Mouse (Mus musculus) gastrocnemius, adult 8-10 months (tissue): ENCODE measurements around the gene Ngfr. TPM values are rescaled to one million over a fixed set of nuclear protein-coding genes. Genes with fewer than 3 reads are reported as not detected.

ENCODE experiments used
- DNase-seq, 2 experiments: peaks; one replicate each; pipeline ENCODE4 v3.0.0; 2022; ENCODE audit warnings: low spot score in 2 of 2
- total RNA-seq, 4 experiments: library from RNA; stranded (reverse); gene quantifications; 2 replicates each; pipeline ENCODE4 v1.2.4; 2022

Ngfr gene
- total RNA-seq, 4 experiments from 2014 or later, result 0.12 to 1.0 (median 0.29) TPM

GRCm38 (mm10) chr11:95567936-95568715 is 19.4 kb downstream of the Ngfr start:
- DNase-seq, result peak in 1 of 2 experiments; percentile 46

GRCm38 (mm10) chr11:95567366-95567765 is 20.2 kb downstream of the Ngfr start:
- no peak for DNase-seq

GRCm38 (mm10) chr11:95565327-95565726 is 22.2 kb downstream of the Ngfr start:
- DNase-seq, result no peak

GRCm38 (mm10) chr11:95563849-95564248 is 23.7 kb downstream of the Ngfr start:
- DNase-seq, result no peak

GRCm38 (mm10) chr11:95560773-95561172 is 26.8 kb downstream of the Ngfr start:
- no peak for DNase-seq

GRCm38 (mm10) chr11:95559761-95560160 is 27.8 kb downstream of the Ngfr start:
- no peak for DNase-seq

GRCm38 (mm10) chr11:95557719-95558118 is 29.8 kb downstream of the Ngfr start:
- no peak for DNase-seq

- DNase-seq, result no peak
Measured at GRCm38 (mm10) chr11:95557032-95557431, 30.5 kb downstream of the Ngfr start.

GRCm38 (mm10) chr11:95555279-95555678 is 32.3 kb downstream of the Ngfr start:
- DNase-seq, result no peak

- no peak for DNase-seq
Measured at GRCm38 (mm10) chr11:95550301-95551021, 37.1 kb downstream of the Ngfr start.

- no peak for DNase-seq
Measured at GRCm38 (mm10) chr11:95546021-95546782, 41.3 kb downstream of the Ngfr start.

GRCm38 (mm10) chr11:95544546-95545327 is 42.8 kb downstream of the Ngfr start:
- no peak for DNase-seq

- DNase-seq, result no peak
Measured at GRCm38 (mm10) chr11:95540637-95541385, 46.7 kb downstream of the Ngfr start.

GRCm38 (mm10) chr11:95538378-95539104 is 49.0 kb downstream of the Ngfr start:
- DNase-seq, result no peak

- peak; percentile 72 to 84 for DNase-seq
Measured at GRCm38 (mm10) chr11:95533484-95534160, 53.9 kb downstream of the Ngfr start.

GRCm38 (mm10) chr11:95532353-95533072 is 55.0 kb downstream of the Ngfr start:
- DNase-seq, result no peak

GRCm38 (mm10) chr11:95528231-95528630 is 59.3 kb downstream of the Ngfr start:
- no peak for DNase-seq

GRCm38 (mm10) chr11:95527307-95527706 is 60.2 kb downstream of the Ngfr start:
- DNase-seq, result no peak
